Mouse (Mus musculus): ENCODE measurements at regions not wholly inside any gene's neighbourhood (a gene's known extent, or its start where the extent isn't known, plus 50 kb on each side); places are given as distances from the start of the nearest gene placed in this dataset.

- DNase-seq (ENCODE audit: low spot score), result no peak
Observed at GRCm38 (mm10) chr6:89249303-89249702, 113.1 kb downstream of the Plxna1 start.

GRCm38 (mm10) chr6:89251641-89252040, 110.8 kb downstream of the Plxna1 start:
- no peak for TF ChIP-seq POLR2A (IDR thresholded peaks at IDR 0.05; ENCODE audit: borderline replicate concordance, extremely low read depth, insufficient read depth, insufficient read length)
- no peaks in the 10 kb centered on the region for H3K9me3 ChIP-seq (ENCODE audit: control insufficient read depth, low read length)
- DNase-seq (ENCODE audit: low spot score) (no peak), ATAC-seq (ENCODE audit: low FRiP score, low read depth) (no peak)
- no peak overlapping the region for H3K27ac ChIP-seq (replicated peaks; ENCODE audit: low read depth, low read length)
- no peak overlapping the region for H3K4me3 ChIP-seq (replicated peaks; ENCODE audit: low read length)
- WGBS, result 69% methylated on average over 4 of the region's 4 CpGs
- H3K36me3 ChIP-seq (ENCODE audit: control insufficient read depth, insufficient read depth, low read length), result no peaks in the 10 kb centered on the region
- no peak overlapping the region for H3K9ac ChIP-seq (ENCODE audit: low read depth, low read length, severe bottlenecking)
- no peaks in the 10 kb centered on the region for H3K27me3 ChIP-seq (ENCODE audit: control insufficient read depth, insufficient read depth, low read length)
- H3K4me1 ChIP-seq (ENCODE audit: control insufficient read depth, insufficient read depth, low read length), result no peaks in the 10 kb centered on the region
- no peak overlapping the region for H3K4me2 ChIP-seq (replicated peaks; ENCODE audit: low read depth, low read length, severe bottlenecking)

More at GRCm38 (mm10) chr6:89249303-89249702, 113.1 kb downstream of the Plxna1 start:
- no peak overlapping the region for H3K27ac ChIP-seq (replicated peaks; ENCODE audit: low read depth, low read length)
- no peak overlapping the region for H3K4me3 ChIP-seq (replicated peaks; ENCODE audit: low read length)
- 73% methylated on average over 8 of the region's 8 CpGs for WGBS
- TF ChIP-seq POLR2A (IDR thresholded peaks at IDR 0.05; ENCODE audit: borderline replicate concordance, extremely low read depth, insufficient read depth, insufficient read length), result no peak
- no peaks in the 10 kb centered on the region for H3K27me3 ChIP-seq (ENCODE audit: control insufficient read depth, insufficient read depth, low read length)
- no peak for ATAC-seq (ENCODE audit: low FRiP score, low read depth)
- H3K9ac ChIP-seq (ENCODE audit: low read depth, low read length, severe bottlenecking), result no peak overlapping the region
- H3K36me3 ChIP-seq (ENCODE audit: control insufficient read depth, insufficient read depth, low read length), result no peaks in the 10 kb centered on the region
- H3K9me3 ChIP-seq (ENCODE audit: control insufficient read depth, low read length), result no peaks in the 10 kb centered on the region
- H3K4me1 ChIP-seq (ENCODE audit: control insufficient read depth, insufficient read depth, low read length), result no peaks in the 10 kb centered on the region
- H3K4me2 ChIP-seq (replicated peaks; ENCODE audit: low read depth, low read length, severe bottlenecking), result no peak overlapping the region

- Histone ChIP-seq H3K9ac (ENCODE audit: low read depth, low read length, severe bottlenecking) (no peak overlapping the region), H3K4me1 (ENCODE audit: control insufficient read depth, insufficient read depth, low read length) (no peaks in the 10 kb centered on the region), H3K27ac (replicated peaks; ENCODE audit: low read depth, low read length) (no peak overlapping the region), H3K4me3 (replicated peaks; ENCODE audit: low read length) (no peak overlapping the region), H3K9me3 (ENCODE audit: control insufficient read depth, low read length) (no peaks in the 10 kb centered on the region), H3K27me3 (ENCODE audit: control insufficient read depth, insufficient read depth, low read length) (no peaks in the 10 kb centered on the region), H3K4me2 (replicated peaks; ENCODE audit: low read depth, low read length, severe bottlenecking) (no peak overlapping the region), H3K36me3 (ENCODE audit: control insufficient read depth, insufficient read depth, low read length) (no peaks in the 10 kb centered on the region)
- 43% methylated on average over 4 of the region's 4 CpGs for WGBS
- ATAC-seq (ENCODE audit: low FRiP score, low read depth) (no peak), DNase-seq (ENCODE audit: low spot score) (no peak)
- no peak for TF ChIP-seq POLR2A (IDR thresholded peaks at IDR 0.05; ENCODE audit: borderline replicate concordance, extremely low read depth, insufficient read depth, insufficient read length)
Observed at GRCm38 (mm10) chr6:89256022-89256421, 106.4 kb downstream of the Plxna1 start.

GRCm38 (mm10) chr6:89256630-89257292, 105.7 kb downstream of the Plxna1 start:
- H3K9me3 ChIP-seq (ENCODE audit: control insufficient read depth, low read length), result no peaks in the 10 kb centered on the region
- H3K27me3 ChIP-seq (ENCODE audit: control insufficient read depth, insufficient read depth, low read length), result no peaks in the 10 kb centered on the region
- no peak overlapping the region for H3K4me2 ChIP-seq (replicated peaks; ENCODE audit: low read depth, low read length, severe bottlenecking)
- no peak overlapping the region for H3K4me3 ChIP-seq (replicated peaks; ENCODE audit: low read length)
- no peaks in the 10 kb centered on the region for H3K36me3 ChIP-seq (ENCODE audit: control insufficient read depth, insufficient read depth, low read length)
- H3K9ac ChIP-seq (ENCODE audit: low read depth, low read length, severe bottlenecking), result no peak overlapping the region
- ATAC-seq (ENCODE audit: low FRiP score, low read depth) (no peak), DNase-seq (ENCODE audit: low spot score) (no peak)
- no peak overlapping the region for H3K27ac ChIP-seq (replicated peaks; ENCODE audit: low read depth, low read length)
- no peak for TF ChIP-seq POLR2A (IDR thresholded peaks at IDR 0.05; ENCODE audit: borderline replicate concordance, extremely low read depth, insufficient read depth, insufficient read length)
- H3K4me1 ChIP-seq (ENCODE audit: control insufficient read depth, insufficient read depth, low read length), result no peaks in the 10 kb centered on the region
- WGBS, result 61% methylated on average over 8 of the region's 8 CpGs

GRCm38 (mm10) chr6:89257416-89257815, 105.0 kb downstream of the Plxna1 start:
- 76% methylated on average over 6 of the region's 6 CpGs for WGBS
- Histone ChIP-seq H3K27ac (replicated peaks; ENCODE audit: low read depth, low read length) (no peak overlapping the region), H3K9ac (ENCODE audit: low read depth, low read length, severe bottlenecking) (no peak overlapping the region), H3K36me3 (ENCODE audit: control insufficient read depth, insufficient read depth, low read length) (no peaks in the 10 kb centered on the region), H3K4me2 (replicated peaks; ENCODE audit: low read depth, low read length, severe bottlenecking) (no peak overlapping the region), H3K4me1 (ENCODE audit: control insufficient read depth, insufficient read depth, low read length) (no peaks in the 10 kb centered on the region), H3K9me3 (ENCODE audit: control insufficient read depth, low read length) (no peaks in the 10 kb centered on the region), H3K27me3 (ENCODE audit: control insufficient read depth, insufficient read depth, low read length) (no peaks in the 10 kb centered on the region), H3K4me3 (replicated peaks; ENCODE audit: low read length) (no peak overlapping the region)
- DNase-seq (ENCODE audit: low spot score) (no peak), ATAC-seq (ENCODE audit: low FRiP score, low read depth) (no peak)
- no peak for TF ChIP-seq POLR2A (IDR thresholded peaks at IDR 0.05; ENCODE audit: borderline replicate concordance, extremely low read depth, insufficient read depth, insufficient read length)
